Mouse (Mus musculus): ENCODE results near the gene Spata5. TPM values are rescaled to one million over a fixed set of nuclear protein-coding genes. Genes with fewer than 3 reads are reported as not detected.

Spata5 gene
- polyA plus RNA-seq, 1 experiment: 20.5 TPM

- no peak for TF ChIP-seq GATA1 (IDR thresholded peaks at IDR 0.05; ENCODE audit: low read length)
Observed at GRCm38 (mm10) chr3:37569661-37570566, 150.2 kb downstream of the Spata5 start.

GRCm38 (mm10) chr3:37571633-37572032, 151.9 kb downstream of the Spata5 start:
- TF ChIP-seq GATA1 (IDR thresholded peaks at IDR 0.05; ENCODE audit: low read length): no peak

DNA sequence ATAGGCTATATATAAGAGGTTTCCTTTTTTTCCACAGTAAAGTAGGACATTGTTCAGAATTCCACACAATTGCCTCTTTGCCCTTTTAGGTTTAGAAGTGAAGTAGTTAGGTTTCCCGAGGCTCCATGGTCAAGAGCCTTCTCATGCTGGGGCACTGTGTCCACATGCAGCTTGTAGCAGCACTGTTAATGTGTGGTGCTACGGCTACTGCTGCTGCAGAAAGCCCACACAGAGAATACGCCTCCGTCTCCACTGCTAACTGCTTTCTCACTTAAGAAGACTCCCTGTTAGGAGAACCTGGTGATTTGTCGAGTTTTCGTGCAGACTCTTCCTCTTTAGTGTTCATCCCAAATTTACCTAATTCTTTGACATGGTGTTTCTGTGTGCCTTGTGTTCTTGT, 152.4 kb downstream of the Spata5 start:
- TF ChIP-seq GATA1 (IDR thresholded peaks at IDR 0.05; ENCODE audit: low read length): no peak

DNA sequence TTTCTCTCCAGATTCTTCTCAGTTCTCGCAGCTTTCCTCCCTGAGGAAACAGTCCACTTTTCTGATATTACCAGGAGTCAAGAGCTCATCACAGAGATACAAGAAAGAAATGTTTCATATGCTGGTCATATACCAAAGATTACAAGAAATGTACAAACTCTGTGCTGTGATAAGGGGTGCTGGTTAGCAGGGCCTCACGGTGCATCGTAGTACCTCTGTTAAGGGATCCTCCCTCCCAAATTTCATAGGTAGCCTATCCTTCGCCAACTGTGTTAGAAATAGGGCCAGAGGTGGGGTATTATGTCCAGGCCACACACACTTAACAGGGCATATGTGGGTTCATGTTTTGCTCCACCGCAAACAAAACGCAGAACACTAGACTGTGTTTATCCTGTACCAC, 157.1 kb downstream of the Spata5 start:
- no peak for TF ChIP-seq GATA1 (IDR thresholded peaks at IDR 0.05; ENCODE audit: low read length)

GRCm38 (mm10) chr3:37577706-37578105, 158.0 kb downstream of the Spata5 start:
- no peak for TF ChIP-seq GATA1 (IDR thresholded peaks at IDR 0.05; ENCODE audit: low read length)

DNA sequence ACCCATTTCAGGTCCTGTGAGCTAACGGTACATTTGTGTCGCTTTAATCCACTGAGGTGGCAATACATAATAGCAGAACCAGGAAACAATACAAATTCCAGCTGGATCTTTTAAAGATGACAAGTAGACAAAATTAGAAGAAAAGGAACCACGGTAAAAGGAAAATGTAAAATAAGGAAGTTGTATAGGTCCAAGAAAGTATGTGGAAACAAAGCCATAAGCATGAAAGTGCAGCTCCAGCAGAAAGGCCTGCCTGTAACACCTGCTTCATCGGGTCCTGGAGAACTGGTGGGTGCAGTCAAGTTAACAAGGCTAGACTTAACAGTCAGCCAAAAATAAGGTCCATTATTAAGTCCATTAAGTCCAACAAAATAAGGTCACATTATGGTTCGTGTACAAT, 164.9 kb downstream of the Spata5 start:
- TF ChIP-seq GATA1 (IDR thresholded peaks at IDR 0.05; ENCODE audit: low read length): no peak

- no peak for TF ChIP-seq GATA1 (IDR thresholded peaks at IDR 0.05; ENCODE audit: low read length)
Observed at GRCm38 (mm10) chr3:37585967-37586730, 166.5 kb downstream of the Spata5 start.

DNA sequence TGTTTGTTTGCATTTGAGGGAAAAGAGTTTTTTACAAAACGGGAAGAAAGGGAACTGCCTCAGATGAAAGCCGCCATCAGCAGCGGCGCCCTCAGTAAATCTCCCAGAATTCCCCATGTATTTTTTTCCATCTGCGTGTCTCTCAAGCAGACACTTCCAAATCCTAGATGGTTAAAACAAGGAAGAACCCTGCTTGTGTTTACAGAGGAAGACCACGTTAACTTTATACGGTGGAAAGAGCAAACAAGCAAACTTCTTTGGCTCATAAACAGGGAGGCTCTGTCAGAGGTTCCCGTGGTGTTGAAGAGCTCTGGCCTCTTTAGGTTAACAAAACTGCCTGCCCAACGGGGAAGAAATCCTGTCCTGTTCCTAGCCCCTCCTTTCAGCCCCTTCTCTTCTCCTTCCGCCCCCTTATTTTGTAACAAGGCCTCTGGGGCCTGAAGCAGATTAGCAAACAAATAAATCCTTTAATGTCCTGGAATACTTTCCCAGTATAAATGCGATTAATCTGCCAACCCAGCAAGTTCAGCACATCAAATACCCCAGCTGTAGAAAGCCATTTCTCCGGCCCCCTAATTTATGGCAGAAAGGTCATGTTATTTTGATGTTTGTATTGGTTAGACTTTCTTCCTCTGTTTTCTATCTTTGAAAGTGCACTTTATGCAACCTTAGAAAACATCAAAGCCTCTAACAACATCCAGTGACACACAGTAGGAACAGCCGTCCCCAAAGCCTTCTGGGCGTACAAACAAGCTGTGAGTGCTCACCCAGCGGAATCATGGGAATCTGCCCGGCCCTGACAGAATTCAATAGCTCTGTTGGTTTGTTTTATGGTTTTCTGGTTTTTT, 167.3 kb downstream of the Spata5 start:
- TF ChIP-seq GATA1 (IDR thresholded peaks at IDR 0.05; ENCODE audit: low read length): no peak

DNA sequence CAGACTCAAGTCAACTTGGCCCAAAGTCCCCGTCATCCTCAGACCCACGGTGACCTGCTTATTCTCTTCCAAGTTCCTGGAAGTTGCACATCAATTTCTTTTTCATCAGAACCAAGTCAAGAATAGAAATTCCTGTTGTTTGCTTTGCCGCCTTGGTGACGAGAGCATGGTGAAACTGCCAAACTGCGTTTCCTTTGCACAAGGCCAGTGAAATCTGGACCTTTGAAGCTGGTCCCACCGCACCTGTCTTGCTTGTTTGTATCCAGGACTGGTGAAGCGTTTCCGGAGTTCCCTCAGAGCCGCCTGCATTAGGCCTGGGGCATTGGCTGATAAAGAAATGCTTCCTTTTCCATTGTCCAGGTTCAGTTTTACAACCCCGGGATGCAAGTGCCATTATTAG, 176.0 kb downstream of the Spata5 start:
- TF ChIP-seq GATA1 (IDR thresholded peaks at IDR 0.05; ENCODE audit: low read length): no peak

GRCm38 (mm10) chr3:37596519-37596918, 176.8 kb downstream of the Spata5 start:
- no peak for TF ChIP-seq GATA1 (IDR thresholded peaks at IDR 0.05; ENCODE audit: low read length)

GRCm38 (mm10) chr3:37597200-37597599, 177.5 kb downstream of the Spata5 start:
- no peak for TF ChIP-seq GATA1 (IDR thresholded peaks at IDR 0.05; ENCODE audit: low read length)

GRCm38 (mm10) chr3:37602356-37602755, 182.7 kb downstream of the Spata5 start:
- no peak for TF ChIP-seq GATA1 (IDR thresholded peaks at IDR 0.05; ENCODE audit: low read length)

DNA sequence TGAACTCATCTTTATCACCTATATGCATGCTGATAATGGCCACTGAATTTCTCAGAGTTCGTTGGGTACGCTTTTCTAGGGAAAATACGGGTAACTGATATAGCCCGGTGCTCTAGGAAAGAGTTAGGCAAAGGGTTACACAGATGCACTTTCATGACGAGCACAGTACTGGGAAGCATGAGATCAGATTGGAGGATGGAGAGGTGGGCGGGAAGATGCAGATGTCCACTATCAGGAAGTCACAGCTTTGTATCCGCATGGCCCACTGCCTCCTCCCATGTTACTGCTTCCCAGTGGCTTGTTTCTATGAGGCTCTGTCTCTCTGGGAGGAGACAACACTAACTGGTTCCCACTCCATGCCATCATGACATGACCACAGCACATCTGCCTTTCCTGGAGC, 183.2 kb downstream of the Spata5 start:
- TF ChIP-seq GATA1 (IDR thresholded peaks at IDR 0.05; ENCODE audit: low read length): no peak

- TF ChIP-seq GATA1 (IDR thresholded peaks at IDR 0.05; ENCODE audit: low read length): no peak
Observed at GRCm38 (mm10) chr3:37603541-37603940, 183.8 kb downstream of the Spata5 start.

DNA sequence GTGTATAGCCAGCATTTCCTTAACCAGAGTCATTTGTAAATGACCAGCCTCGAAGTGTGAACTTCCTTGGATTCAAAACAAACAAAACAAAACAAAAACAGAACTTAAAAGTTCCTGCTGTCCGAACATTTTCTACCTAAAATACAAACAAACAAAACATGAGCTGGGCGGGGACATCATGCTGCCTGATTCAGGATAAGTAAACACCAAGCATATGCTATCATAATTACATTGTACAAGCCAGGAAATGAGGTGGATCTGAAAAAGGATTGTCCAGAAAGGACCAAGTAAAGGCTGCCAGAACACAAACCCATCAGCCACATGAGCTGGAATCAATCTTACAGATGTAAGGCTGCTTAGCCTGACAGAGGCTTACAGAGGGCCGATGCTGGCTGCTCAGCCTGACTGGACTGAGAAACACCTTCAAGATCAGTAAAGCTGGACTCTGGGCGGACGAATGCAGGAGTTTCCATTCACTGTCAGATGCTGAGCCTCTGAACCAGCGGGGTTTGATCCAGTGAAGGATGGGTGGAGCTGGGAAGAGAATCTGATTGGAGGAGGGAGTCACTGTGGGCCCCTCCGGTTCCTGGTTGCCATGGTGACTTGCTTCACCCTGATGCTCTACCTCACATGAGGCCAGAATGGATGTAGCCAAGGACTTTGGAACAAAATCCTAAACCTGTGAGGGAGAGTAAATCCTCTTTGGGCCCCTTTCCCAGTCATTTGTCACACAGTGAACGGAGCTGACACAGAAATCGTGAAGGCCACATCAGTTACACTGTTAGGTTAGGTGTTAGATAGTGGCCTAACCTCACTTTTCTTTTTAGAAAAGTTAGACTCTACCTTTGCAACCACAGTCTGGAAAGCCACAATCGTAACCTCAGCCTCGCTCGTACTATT, 185.5 kb downstream of the Spata5 start:
- TF ChIP-seq GATA1 (IDR thresholded peaks at IDR 0.05; ENCODE audit: low read length): no peak
